Mouse (Mus musculus): ENCODE results near the gene Hnrnpf. TPM values are rescaled to one million over a fixed set of nuclear protein-coding genes. Genes with fewer than 3 reads are reported as not detected.

The Hnrnpf gene
- total RNA-seq, 1 experiment, result 669 TPM

GRCm38 (mm10) chr6:117916737-117917426 is 16.8 kb downstream of the Hnrnpf start:
- Histone ChIP-seq H3K4me1 (ENCODE audit: control insufficient read depth in 2 of 2, insufficient read depth in 2 of 2, low read length in 2 of 2, poor library complexity in 1 of 2) (peaks cover 2 to 13% of the 10 kb centered on the region in 2 experiments; a peak in 1 of 4 replicates), H3K27ac (ENCODE audit: insufficient read depth, low read depth, low read length, poor library complexity, severe bottlenecking) (peak overlapping the region; percentile 100), H3K4me3 (ENCODE audit: insufficient read depth in 1 of 2, low read depth in 1 of 2, low read length in 2 of 2, poor library complexity in 1 of 2, severe bottlenecking in 1 of 2) (peak overlapping the region; percentile 79 to 95), H3K9me3 (ENCODE audit: control insufficient read depth, insufficient read depth, low read depth, low read length) (no peaks in the 10 kb centered on the region), H3K9ac (ENCODE audit: insufficient read depth, low read depth, low read length, poor library complexity, severe bottlenecking) (peak overlapping the region; percentile 99), H3K36me3 (ENCODE audit: control insufficient read depth, insufficient read depth, low read length, poor library complexity, severe bottlenecking) (peaks cover 26% of the 10 kb centered on the region)
- in situ Hi-C loops (cut with MboI; ENCODE audit: low sequenced_read_pairs in 2 of 2, unreplicated experiment in 2 of 2), result no loop called here
- peak; percentile 81 for DNase-seq (ENCODE audit: low read depth, low spot score)
- TF ChIP-seq CHD2 (IDR thresholded peaks at IDR 0.05; ENCODE audit: low read depth, low read length), result no peak
- TF ChIP-seq ZNF384 (IDR thresholded peaks at IDR 0.05; ENCODE audit: low read depth, low read length), result no peak
- TF ChIP-seq MAFK (IDR thresholded peaks at IDR 0.05; ENCODE audit: insufficient read depth, low read depth, low read length), result no peak
- TF ChIP-seq ZC3H11A (IDR thresholded peaks at IDR 0.05; ENCODE audit: borderline replicate concordance, low read depth, low read length), result no peak
- TF ChIP-seq HCFC1 (IDR thresholded peaks at IDR 0.05; ENCODE audit: borderline replicate concordance, insufficient read depth, low read length), result peak; percentile 21; the same call in 1 of the 2 replicates

GRCm38 (mm10) chr6:117917576-117917975 is 17.5 kb downstream of the Hnrnpf start:
- DNase-seq (ENCODE audit: low read depth, low spot score), result peak; percentile 79
- in situ Hi-C loops (cut with MboI; ENCODE audit: low sequenced_read_pairs in 2 of 2, unreplicated experiment in 2 of 2), result no loop called here

GRCm38 (mm10) chr6:117918043-117918442 is 17.9 kb downstream of the Hnrnpf start:
- H3K27ac ChIP-seq (ENCODE audit: insufficient read depth, low read depth, low read length, poor library complexity, severe bottlenecking), result peak overlapping the region; percentile 100; the same call in 1 of the 2 replicates
- no peak for DNase-seq (ENCODE audit: low read depth, low spot score)
- TF ChIP-seq ZNF384 (IDR thresholded peaks at IDR 0.05; ENCODE audit: low read depth, low read length) (no peak), ZC3H11A (IDR thresholded peaks at IDR 0.05; ENCODE audit: borderline replicate concordance, low read depth, low read length) (no peak), CHD2 (IDR thresholded peaks at IDR 0.05; ENCODE audit: low read depth, low read length) (0 out of 2 replicates have a peak, but pooled peaks have one; percentile 20)
- H3K4me3 ChIP-seq (ENCODE audit: insufficient read depth in 1 of 2, low read depth in 1 of 2, low read length in 2 of 2, poor library complexity in 1 of 2, severe bottlenecking in 1 of 2), result peak overlapping the region; percentile 79 to 95
- in situ Hi-C loops (cut with MboI; ENCODE audit: low sequenced_read_pairs in 2 of 2, unreplicated experiment in 2 of 2), result no loop called here
- no peaks in the 10 kb centered on the region for H3K9me3 ChIP-seq (ENCODE audit: control insufficient read depth, insufficient read depth, low read depth, low read length)
- H3K9ac ChIP-seq (ENCODE audit: insufficient read depth, low read depth, low read length, poor library complexity, severe bottlenecking), result peak overlapping the region; percentile 99
- peaks cover 2 to 10% of the 10 kb centered on the region in 2 experiments; a peak in 1 of 4 replicates for H3K4me1 ChIP-seq (ENCODE audit: control insufficient read depth in 2 of 2, insufficient read depth in 2 of 2, low read length in 2 of 2, poor library complexity in 1 of 2)
- H3K36me3 ChIP-seq (ENCODE audit: control insufficient read depth, insufficient read depth, low read length, poor library complexity, severe bottlenecking), result peaks cover 26% of the 10 kb centered on the region

More at GRCm38 (mm10) chr6:117917576-117917975, 17.5 kb downstream of the Hnrnpf start:
- H3K4me3 ChIP-seq (ENCODE audit: insufficient read depth in 1 of 2, low read depth in 1 of 2, low read length in 2 of 2, poor library complexity in 1 of 2, severe bottlenecking in 1 of 2), result peak overlapping the region; percentile 79 to 95
- TF ChIP-seq MAFK (IDR thresholded peaks at IDR 0.05; ENCODE audit: insufficient read depth, low read depth, low read length) (no peak), HCFC1 (IDR thresholded peaks at IDR 0.05; ENCODE audit: borderline replicate concordance, insufficient read depth, low read length) (no peak), ZNF384 (IDR thresholded peaks at IDR 0.05; ENCODE audit: low read depth, low read length) (no peak), CHD2 (IDR thresholded peaks at IDR 0.05; ENCODE audit: low read depth, low read length) (no peak), ZC3H11A (IDR thresholded peaks at IDR 0.05; ENCODE audit: borderline replicate concordance, low read depth, low read length) (no peak)
- H3K9ac ChIP-seq (ENCODE audit: insufficient read depth, low read depth, low read length, poor library complexity, severe bottlenecking), result peak overlapping the region; percentile 99
- peak overlapping the region; percentile 100 for H3K27ac ChIP-seq (ENCODE audit: insufficient read depth, low read depth, low read length, poor library complexity, severe bottlenecking)
- H3K36me3 ChIP-seq (ENCODE audit: control insufficient read depth, insufficient read depth, low read length, poor library complexity, severe bottlenecking), result peaks cover 26% of the 10 kb centered on the region
- no peaks in the 10 kb centered on the region for H3K9me3 ChIP-seq (ENCODE audit: control insufficient read depth, insufficient read depth, low read depth, low read length)
- H3K4me1 ChIP-seq (ENCODE audit: control insufficient read depth in 2 of 2, insufficient read depth in 2 of 2, low read length in 2 of 2, poor library complexity in 1 of 2), result peaks cover 2 to 13% of the 10 kb centered on the region in 2 experiments; a peak in 1 of 4 replicates

GRCm38 (mm10) chr6:117920659-117921640 is 20.8 kb downstream of the Hnrnpf start:
- H3K27ac ChIP-seq (ENCODE audit: insufficient read depth, low read depth, low read length, poor library complexity, severe bottlenecking), result no peak overlapping the region
- peak overlapping the region in 1 of 2 experiments; percentile 10; a peak in 1 of 4 replicates for H3K4me3 ChIP-seq (ENCODE audit: insufficient read depth in 1 of 2, low read depth in 1 of 2, low read length in 2 of 2, poor library complexity in 1 of 2, severe bottlenecking in 1 of 2)
- H3K9me3 ChIP-seq (ENCODE audit: control insufficient read depth, insufficient read depth, low read depth, low read length), result no peaks in the 10 kb centered on the region
- peaks cover 31% of the 10 kb centered on the region for H3K36me3 ChIP-seq (ENCODE audit: control insufficient read depth, insufficient read depth, low read length, poor library complexity, severe bottlenecking)
- H3K4me1 ChIP-seq (ENCODE audit: control insufficient read depth in 2 of 2, insufficient read depth in 2 of 2, low read length in 2 of 2, poor library complexity in 1 of 2), result peaks cover 2 to 5% of the 10 kb centered on the region in 2 experiments; a peak in 1 of 4 replicates
- no peak for TF ChIP-seq HCFC1 (IDR thresholded peaks at IDR 0.05; ENCODE audit: borderline replicate concordance, insufficient read depth, low read length)
- TF ChIP-seq CHD2 (IDR thresholded peaks at IDR 0.05; ENCODE audit: low read depth, low read length), result no peak
- no peak for TF ChIP-seq ZC3H11A (IDR thresholded peaks at IDR 0.05; ENCODE audit: borderline replicate concordance, low read depth, low read length)
- TF ChIP-seq ZNF384 (IDR thresholded peaks at IDR 0.05; ENCODE audit: low read depth, low read length), result no peak
- TF ChIP-seq MAFK (IDR thresholded peaks at IDR 0.05; ENCODE audit: insufficient read depth, low read depth, low read length), result no peak
- DNase-seq (ENCODE audit: low read depth, low spot score), result no peak
- no peak overlapping the region; the same call in 1 of the 2 replicates for H3K9ac ChIP-seq (ENCODE audit: insufficient read depth, low read depth, low read length, poor library complexity, severe bottlenecking)
- in situ Hi-C loops (cut with MboI; ENCODE audit: low sequenced_read_pairs in 2 of 2, unreplicated experiment in 2 of 2), result no loop called here

Measured in ES-E14 (cell line).